Mouse (Mus musculus): ENCODE measurements around the gene Adamtsl1. TPM values are rescaled to one million over a fixed set of nuclear protein-coding genes. Genes with fewer than 3 reads are reported as not detected.

Adamtsl1 gene
- polyA plus RNA-seq, 1 experiment from 2014 or later, result 3.1 TPM

DNA sequence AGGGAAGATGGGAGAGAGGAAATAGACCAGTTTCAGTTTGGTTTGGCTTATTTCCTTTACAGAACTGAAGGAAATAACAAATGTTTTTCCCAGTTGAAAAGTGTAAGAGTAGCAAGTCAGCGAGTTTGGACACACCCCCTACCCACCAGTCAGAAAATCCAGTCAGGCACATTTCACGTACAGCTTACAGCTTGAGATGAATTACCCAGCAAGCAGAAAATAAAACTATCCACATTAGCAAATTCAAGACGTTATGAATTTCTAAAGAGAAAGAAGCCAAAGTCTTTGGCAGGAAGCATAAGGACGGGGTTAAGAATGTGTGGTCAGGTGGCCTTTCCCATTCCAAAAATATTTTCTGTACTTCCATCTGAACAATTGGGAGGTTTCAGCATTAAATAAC, 838.1 kb downstream of the Adamtsl1 start:
- no peak overlapping the region for H3K27ac ChIP-seq (ENCODE audit: low read depth, low read length)
- ATAC-seq, result no peak
- TF ChIP-seq CTCF (IDR thresholded peaks at IDR 0.05; ENCODE audit: low read depth), result no peak

DNA sequence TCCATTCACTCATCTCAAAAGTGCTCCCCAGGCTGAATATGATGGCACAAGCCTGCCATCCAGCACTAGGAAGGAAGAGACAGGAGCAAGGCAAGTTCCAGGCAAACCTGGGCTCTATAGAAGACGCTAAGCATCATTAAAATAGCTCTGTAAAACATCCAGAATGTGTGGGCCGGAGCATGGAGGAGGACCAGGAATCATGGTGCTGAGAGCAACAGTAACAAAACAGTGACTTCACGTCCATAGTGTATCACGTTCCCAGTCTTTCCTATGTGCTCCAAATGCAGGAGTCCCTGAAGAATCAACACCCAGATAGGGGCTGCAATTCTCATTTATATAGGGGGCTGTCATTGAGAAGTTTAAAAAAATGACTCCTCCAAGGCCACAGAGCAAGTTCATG, 839.6 kb downstream of the Adamtsl1 start:
- Histone ChIP-seq H3K4me3 (ENCODE audit: low read depth, low read length) (no peak overlapping the region), H3K9ac (ENCODE audit: low read depth, low read length) (no peak overlapping the region), H3K27ac (ENCODE audit: low read depth, low read length) (no peak overlapping the region), H3K4me1 (replicated peaks; ENCODE audit: control insufficient read depth, insufficient read depth, low read length) (no peaks in the 10 kb centered on the region), H3K27me3 (replicated peaks; ENCODE audit: control insufficient read depth, insufficient read depth, low read length) (no peaks in the 10 kb centered on the region), H3K4me2 (replicated peaks; ENCODE audit: low read depth) (no peak overlapping the region), H3K36me3 (ENCODE audit: control insufficient read depth, insufficient read depth) (no peaks in the 10 kb centered on the region), H3K9me3 (ENCODE audit: control insufficient read depth) (no peaks in the 10 kb centered on the region)
- ATAC-seq, result no peak
- 84% methylated on average over 4 of the region's 4 CpGs for WGBS
- TF ChIP-seq CTCF (IDR thresholded peaks at IDR 0.05; ENCODE audit: low read depth), result no peak

More for the DNA sequence above, 838.1 kb downstream of the Adamtsl1 start:
- Histone ChIP-seq H3K4me1 (replicated peaks; ENCODE audit: control insufficient read depth, insufficient read depth, low read length) (no peaks in the 10 kb centered on the region), H3K4me2 (replicated peaks; ENCODE audit: low read depth) (no peak overlapping the region), H3K4me3 (ENCODE audit: low read depth, low read length) (no peak overlapping the region), H3K27me3 (replicated peaks; ENCODE audit: control insufficient read depth, insufficient read depth, low read length) (no peaks in the 10 kb centered on the region), H3K36me3 (ENCODE audit: control insufficient read depth, insufficient read depth) (no peaks in the 10 kb centered on the region), H3K9ac (ENCODE audit: low read depth, low read length) (no peak overlapping the region), H3K9me3 (ENCODE audit: control insufficient read depth) (no peaks in the 10 kb centered on the region)
- WGBS, result 59% methylated on average over 4 of the region's 4 CpGs

DNA sequence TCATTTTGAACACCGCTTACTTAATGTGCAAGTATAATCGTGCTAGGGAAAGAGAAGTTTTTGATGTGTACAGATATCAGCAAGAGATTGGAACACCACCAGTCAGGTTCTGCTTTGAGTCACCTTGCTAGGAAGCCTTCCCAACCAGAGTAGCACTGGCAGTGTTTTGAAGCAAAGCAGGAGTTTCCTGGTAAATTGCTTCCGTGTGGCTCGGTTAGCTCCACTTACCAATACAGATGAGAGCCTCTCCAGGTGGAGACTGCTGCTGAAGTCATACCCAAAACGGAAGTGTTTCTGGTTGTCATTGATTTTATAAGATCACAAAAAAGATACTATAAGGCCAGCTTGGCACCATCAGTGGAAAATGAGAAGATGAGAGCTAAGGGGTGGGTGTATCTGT, 845.4 kb downstream of the Adamtsl1 start:
- H3K27me3 ChIP-seq (replicated peaks; ENCODE audit: control insufficient read depth, insufficient read depth, low read length), result no peaks in the 10 kb centered on the region
- H3K36me3 ChIP-seq (ENCODE audit: control insufficient read depth, insufficient read depth), result no peaks in the 10 kb centered on the region
- H3K27ac ChIP-seq (ENCODE audit: low read depth, low read length), result no peak overlapping the region
- H3K4me3 ChIP-seq (ENCODE audit: low read depth, low read length), result no peak overlapping the region
- no peaks in the 10 kb centered on the region for H3K4me1 ChIP-seq (replicated peaks; ENCODE audit: control insufficient read depth, insufficient read depth, low read length)
- no peaks in the 10 kb centered on the region for H3K9me3 ChIP-seq (ENCODE audit: control insufficient read depth)
- WGBS, result 80% methylated on average over 5 of the region's 5 CpGs
- no peak overlapping the region for H3K4me2 ChIP-seq (replicated peaks; ENCODE audit: low read depth)
- no peak overlapping the region for H3K9ac ChIP-seq (ENCODE audit: low read depth, low read length)
- TF ChIP-seq CTCF (IDR thresholded peaks at IDR 0.05; ENCODE audit: low read depth), result no peak
- ATAC-seq, result no peak

DNA sequence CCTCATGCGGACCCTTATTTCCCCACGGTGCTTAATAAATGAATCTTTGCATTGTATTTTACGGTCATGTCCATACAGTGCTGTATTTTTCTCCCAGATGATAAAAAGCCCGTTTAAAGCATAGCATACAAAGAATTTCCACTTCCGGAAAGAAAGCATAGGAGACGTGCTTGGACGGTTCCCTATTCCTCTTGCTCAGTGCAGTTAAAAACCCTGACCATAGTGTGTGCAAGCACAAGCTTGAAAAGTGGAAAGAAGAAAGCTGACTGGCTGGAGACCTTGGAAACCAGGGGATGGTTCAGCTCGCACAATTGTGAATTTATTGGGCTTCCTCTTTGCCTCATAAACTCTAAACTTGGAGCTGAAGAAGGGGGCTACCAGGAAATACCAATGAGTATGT, 855.1 kb downstream of the Adamtsl1 start:
- Histone ChIP-seq H3K27ac (ENCODE audit: low read depth, low read length) (no peak overlapping the region), H3K36me3 (ENCODE audit: control insufficient read depth, insufficient read depth) (no peaks in the 10 kb centered on the region), H3K4me1 (replicated peaks; ENCODE audit: control insufficient read depth, insufficient read depth, low read length) (no peaks in the 10 kb centered on the region), H3K4me3 (ENCODE audit: low read depth, low read length) (no peak overlapping the region), H3K9ac (ENCODE audit: low read depth, low read length) (no peak overlapping the region), H3K4me2 (replicated peaks; ENCODE audit: low read depth) (no peak overlapping the region), H3K9me3 (ENCODE audit: control insufficient read depth) (no peaks in the 10 kb centered on the region), H3K27me3 (replicated peaks; ENCODE audit: control insufficient read depth, insufficient read depth, low read length) (no peaks in the 10 kb centered on the region)
- WGBS, result 71% methylated on average over 8 of the region's 8 CpGs
- ATAC-seq, result no peak
- TF ChIP-seq CTCF (IDR thresholded peaks at IDR 0.05; ENCODE audit: low read depth), result no peak

DNA sequence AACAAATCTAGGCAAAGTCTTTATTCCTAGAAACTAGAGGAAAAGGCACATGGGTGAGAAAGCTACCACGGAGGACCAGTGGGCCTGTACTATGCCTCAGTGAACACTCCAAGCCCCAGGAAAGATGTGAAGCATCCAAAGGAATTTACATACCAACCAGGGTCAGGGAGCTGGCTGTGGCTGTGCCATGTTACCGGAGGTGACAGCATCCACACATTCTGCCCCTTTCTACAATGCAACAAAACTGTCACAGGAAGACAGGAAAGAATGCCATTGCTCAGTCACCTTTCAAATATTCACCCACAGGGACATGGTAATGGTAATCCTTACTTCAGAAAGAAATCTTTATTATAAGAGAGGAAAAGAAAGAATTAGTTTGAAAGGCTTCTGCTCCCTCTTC, 859.2 kb downstream of the Adamtsl1 start:
- H3K27ac ChIP-seq (ENCODE audit: low read depth, low read length), result no peak overlapping the region
- H3K27me3 ChIP-seq (replicated peaks; ENCODE audit: control insufficient read depth, insufficient read depth, low read length), result no peaks in the 10 kb centered on the region
- no peak overlapping the region for H3K9ac ChIP-seq (ENCODE audit: low read depth, low read length)
- H3K36me3 ChIP-seq (ENCODE audit: control insufficient read depth, insufficient read depth), result no peaks in the 10 kb centered on the region
- no peak for TF ChIP-seq CTCF (IDR thresholded peaks at IDR 0.05; ENCODE audit: low read depth)
- no peak for ATAC-seq
- H3K9me3 ChIP-seq (ENCODE audit: control insufficient read depth), result no peaks in the 10 kb centered on the region
- no peaks in the 10 kb centered on the region for H3K4me1 ChIP-seq (replicated peaks; ENCODE audit: control insufficient read depth, insufficient read depth, low read length)
- no peak overlapping the region for H3K4me3 ChIP-seq (ENCODE audit: low read depth, low read length)
- 70% methylated on average over 2 of the region's 2 CpGs for WGBS
- H3K4me2 ChIP-seq (replicated peaks; ENCODE audit: low read depth), result no peak overlapping the region

DNA sequence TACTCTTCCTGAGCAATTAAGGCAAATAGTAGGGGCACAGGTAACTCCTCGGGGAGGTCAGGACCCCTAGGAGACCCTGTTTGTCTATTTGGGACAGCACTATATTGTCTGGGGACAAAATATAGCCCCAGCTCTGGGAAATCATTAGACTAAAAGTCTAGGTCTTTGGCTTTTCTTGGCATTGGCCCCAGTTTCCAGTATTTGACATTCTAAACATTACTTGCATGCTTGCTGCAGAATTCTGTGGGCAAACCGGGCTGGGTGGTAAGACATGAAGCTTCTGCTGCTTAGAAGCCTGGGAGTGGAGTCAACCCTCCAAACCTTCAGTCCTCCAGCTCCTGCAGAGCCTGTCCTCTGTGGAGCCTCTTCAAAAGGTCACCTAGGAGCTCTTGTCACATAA, 869.2 kb downstream of the Adamtsl1 start:
- no peak overlapping the region for H3K27ac ChIP-seq (ENCODE audit: low read depth, low read length)
- no peaks in the 10 kb centered on the region for H3K27me3 ChIP-seq (replicated peaks; ENCODE audit: control insufficient read depth, insufficient read depth, low read length)
- no peak for ATAC-seq
- H3K4me1 ChIP-seq (replicated peaks; ENCODE audit: control insufficient read depth, insufficient read depth, low read length), result no peaks in the 10 kb centered on the region
- H3K4me2 ChIP-seq (replicated peaks; ENCODE audit: low read depth), result no peak overlapping the region
- H3K4me3 ChIP-seq (ENCODE audit: low read depth, low read length), result no peak overlapping the region
- no peaks in the 10 kb centered on the region for H3K36me3 ChIP-seq (ENCODE audit: control insufficient read depth, insufficient read depth)
- 57% methylated on average over 2 of the region's 2 CpGs for WGBS
- TF ChIP-seq CTCF (IDR thresholded peaks at IDR 0.05; ENCODE audit: low read depth), result no peak
- no peaks in the 10 kb centered on the region for H3K9me3 ChIP-seq (ENCODE audit: control insufficient read depth)
- H3K9ac ChIP-seq (ENCODE audit: low read depth, low read length), result no peak overlapping the region

DNA sequence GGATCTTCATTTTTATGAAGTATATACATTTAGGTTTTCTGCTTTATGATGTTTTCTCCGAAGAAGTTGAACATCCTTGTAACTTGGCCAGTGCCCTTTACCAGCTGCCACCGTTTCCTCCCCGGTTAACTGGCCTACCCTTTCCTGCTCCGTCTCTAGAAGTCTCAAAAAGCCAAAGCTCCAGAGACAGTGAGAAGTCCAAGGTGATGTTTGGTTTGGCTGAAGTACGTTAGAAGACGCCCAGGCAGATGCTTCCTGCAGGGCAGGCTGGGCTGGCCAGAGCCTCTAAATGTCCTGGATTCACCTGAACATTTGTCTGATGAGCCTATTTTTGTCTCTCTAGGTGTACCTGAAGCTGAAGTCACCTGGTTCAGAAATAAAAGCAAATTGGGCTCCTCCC, 871.1 kb downstream of the Adamtsl1 start:
- Histone ChIP-seq H3K9me3 (ENCODE audit: control insufficient read depth) (no peaks in the 10 kb centered on the region), H3K4me2 (replicated peaks; ENCODE audit: low read depth) (no peak overlapping the region), H3K27ac (ENCODE audit: low read depth, low read length) (no peak overlapping the region), H3K9ac (ENCODE audit: low read depth, low read length) (no peak overlapping the region), H3K36me3 (ENCODE audit: control insufficient read depth, insufficient read depth) (no peaks in the 10 kb centered on the region), H3K4me3 (ENCODE audit: low read depth, low read length) (no peak overlapping the region), H3K4me1 (replicated peaks; ENCODE audit: control insufficient read depth, insufficient read depth, low read length) (no peaks in the 10 kb centered on the region), H3K27me3 (replicated peaks; ENCODE audit: control insufficient read depth, insufficient read depth, low read length) (no peaks in the 10 kb centered on the region)
- ATAC-seq, result no peak
- no peak for TF ChIP-seq CTCF (IDR thresholded peaks at IDR 0.05; ENCODE audit: low read depth)
- 84% methylated on average over 6 of the region's 6 CpGs for WGBS

All from intestine, postnatal 0 days (tissue).